Mouse (Mus musculus): ENCODE data around the gene Disp2. TPM values are rescaled to one million over a fixed set of nuclear protein-coding genes. Genes with fewer than 3 reads are reported as not detected.
A peak's percentile ranks its signal among the peaks of the same experiment; 100 is the strongest.

Disp2 gene
- polyA plus RNA-seq, 1 experiment from 2014 or later: 2.5 TPM

DNA sequence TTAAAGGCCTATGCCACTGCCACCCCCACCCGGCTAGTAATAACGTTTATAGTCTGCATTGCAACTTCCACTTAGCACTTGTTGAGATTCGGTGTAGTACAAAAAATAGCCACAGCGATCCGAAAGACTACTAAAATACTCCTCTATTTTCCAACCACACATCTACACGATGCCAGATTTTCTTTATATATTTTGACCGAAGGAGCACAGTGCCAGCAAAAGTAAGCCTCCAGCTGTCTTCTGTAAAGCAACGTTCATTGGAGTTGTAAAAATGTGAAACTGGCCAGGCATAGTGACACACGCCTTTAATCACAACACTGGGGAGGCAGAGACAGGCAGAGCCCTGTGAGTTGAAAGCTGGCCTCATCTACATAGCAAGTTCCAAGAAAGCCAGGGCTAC is 38.3 kb upstream of the Disp2 start:
- H3K4me1 ChIP-seq (replicated peaks; ENCODE audit: control insufficient read depth, insufficient read depth, low read length): no peaks in the 10 kb centered on the region
- 55% methylated on average over 9 of the region's 9 CpGs for WGBS
- H3K36me3 ChIP-seq (ENCODE audit: control insufficient read depth, insufficient read depth): no peaks in the 10 kb centered on the region

GRCm38 (mm10) chr2:118743261-118743943 is 36.1 kb upstream of the Disp2 start:
- TF ChIP-seq CTCF (IDR thresholded peaks at IDR 0.05; ENCODE audit: low read depth): peak; percentile 86
- H3K27ac ChIP-seq (ENCODE audit: low read depth, low read length): no peak overlapping the region
- no peaks in the 10 kb centered on the region for H3K9me3 ChIP-seq (ENCODE audit: control insufficient read depth)
- H3K9ac ChIP-seq (ENCODE audit: low read depth, low read length): no peak overlapping the region
- H3K27me3 ChIP-seq (replicated peaks; ENCODE audit: control insufficient read depth, insufficient read depth, low read length): 0 out of 2 replicates have a peak, but pooled peaks cover 6% of the 10 kb centered on the region
- ATAC-seq: no peak
- 25% methylated on average over 8 of the region's 8 CpGs for WGBS
- peaks cover 4% of the 10 kb centered on the region; the same call in 1 of the 2 replicates for H3K4me1 ChIP-seq (replicated peaks; ENCODE audit: control insufficient read depth, insufficient read depth, low read length)
- H3K36me3 ChIP-seq (ENCODE audit: control insufficient read depth, insufficient read depth): no peaks in the 10 kb centered on the region
- no peak overlapping the region for H3K4me3 ChIP-seq (ENCODE audit: low read depth, low read length)
- no peak overlapping the region for H3K4me2 ChIP-seq (replicated peaks; ENCODE audit: low read depth)

More for the DNA sequence above, 38.3 kb upstream of the Disp2 start:
- Histone ChIP-seq H3K27me3 (replicated peaks; ENCODE audit: control insufficient read depth, insufficient read depth, low read length) (0 out of 2 replicates have a peak, but pooled peaks cover 6% of the 10 kb centered on the region), H3K4me3 (ENCODE audit: low read depth, low read length) (no peak overlapping the region), H3K4me2 (replicated peaks; ENCODE audit: low read depth) (no peak overlapping the region), H3K9ac (ENCODE audit: low read depth, low read length) (no peak overlapping the region), H3K27ac (ENCODE audit: low read depth, low read length) (no peak overlapping the region), H3K9me3 (ENCODE audit: control insufficient read depth) (no peaks in the 10 kb centered on the region)
- ATAC-seq: no peak
- TF ChIP-seq CTCF (IDR thresholded peaks at IDR 0.05; ENCODE audit: low read depth): no peak

- H3K4me2 ChIP-seq (replicated peaks; ENCODE audit: low read depth): no peak overlapping the region
- 18% methylated on average over 7 of the region's 7 CpGs for WGBS
These were observed 34.9 kb upstream of the Disp2 start for GRCm38 (mm10) chr2:118744621-118745020.

DNA sequence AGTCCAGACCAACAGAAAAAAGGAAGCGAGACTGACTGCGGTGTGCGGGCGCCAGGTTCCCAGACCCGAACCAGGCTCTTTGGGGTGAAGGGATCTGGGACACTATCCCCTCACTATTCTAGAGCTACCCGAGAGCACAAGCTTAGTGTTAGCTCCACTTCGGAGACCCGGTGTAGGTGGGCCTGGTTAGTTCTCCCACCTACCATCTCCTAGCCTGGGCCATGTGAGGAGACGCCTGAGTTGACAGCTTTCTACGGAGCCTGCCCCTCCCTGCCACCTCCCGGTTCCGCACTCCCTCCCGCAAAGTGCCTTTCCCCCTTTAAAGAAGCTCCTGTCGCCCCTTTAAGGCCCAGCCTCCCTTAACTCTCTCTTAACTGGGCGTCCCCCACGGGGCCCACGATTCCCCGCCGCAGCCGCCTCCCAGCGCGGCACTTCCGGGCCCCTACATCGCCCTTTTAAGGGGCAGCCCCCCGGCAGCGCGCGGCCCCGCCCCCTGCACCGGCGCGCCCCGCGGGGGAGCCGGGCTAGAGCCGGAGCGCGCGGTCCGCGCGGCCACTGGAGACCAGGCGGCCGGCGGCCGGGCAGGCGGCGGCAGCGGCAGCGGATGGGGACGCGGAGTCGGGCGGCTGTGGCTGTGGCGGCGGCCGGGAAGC is 34.2 kb upstream of the Disp2 start, which contains the start of gene Inafm2:
Gene Inafm2, plus strand, starts transcription at position 527 of the 653 bp plus-strand sequence.
- Histone ChIP-seq H3K36me3 (ENCODE audit: control insufficient read depth, insufficient read depth) (peaks cover 7% of the 10 kb centered on the region; the same call in 1 of the 2 replicates), H3K4me1 (replicated peaks; ENCODE audit: control insufficient read depth, insufficient read depth, low read length) (peaks cover 4% of the 10 kb centered on the region; the same call in 1 of the 2 replicates), H3K9ac (ENCODE audit: low read depth, low read length) (peak within 1 kb of the TSS; percentile 89), H3K9me3 (ENCODE audit: control insufficient read depth) (no peaks in the 10 kb centered on the region), H3K27ac (ENCODE audit: low read depth, low read length) (peak within 1 kb of the TSS; percentile 73), H3K27me3 (replicated peaks; ENCODE audit: control insufficient read depth, insufficient read depth, low read length) (0 out of 2 replicates have a peak, but pooled peaks cover 6% of the 10 kb centered on the region), H3K4me2 (replicated peaks; ENCODE audit: low read depth) (peak within 1 kb of the TSS; percentile 98), H3K4me3 (ENCODE audit: low read depth, low read length) (peak within 1 kb of the TSS; percentile 78)
- no peak for TF ChIP-seq CTCF (IDR thresholded peaks at IDR 0.05; ENCODE audit: low read depth)
- WGBS: 2% methylated on average over 53 of the region's 57 CpGs
- peak; percentile 88 for ATAC-seq

More at GRCm38 (mm10) chr2:118744621-118745020, 34.9 kb upstream of the Disp2 start:
- Histone ChIP-seq H3K27ac (ENCODE audit: low read depth, low read length) (no peak overlapping the region), H3K4me1 (replicated peaks; ENCODE audit: control insufficient read depth, insufficient read depth, low read length) (peaks cover 4% of the 10 kb centered on the region; the same call in 1 of the 2 replicates), H3K9ac (ENCODE audit: low read depth, low read length) (no peak overlapping the region), H3K36me3 (ENCODE audit: control insufficient read depth, insufficient read depth) (peaks cover 7% of the 10 kb centered on the region; the same call in 1 of the 2 replicates), H3K4me3 (ENCODE audit: low read depth, low read length) (no peak overlapping the region), H3K27me3 (replicated peaks; ENCODE audit: control insufficient read depth, insufficient read depth, low read length) (0 out of 2 replicates have a peak, but pooled peaks cover 6% of the 10 kb centered on the region), H3K9me3 (ENCODE audit: control insufficient read depth) (no peaks in the 10 kb centered on the region)
- no peak for ATAC-seq
- TF ChIP-seq CTCF (IDR thresholded peaks at IDR 0.05; ENCODE audit: low read depth): no peak

DNA sequence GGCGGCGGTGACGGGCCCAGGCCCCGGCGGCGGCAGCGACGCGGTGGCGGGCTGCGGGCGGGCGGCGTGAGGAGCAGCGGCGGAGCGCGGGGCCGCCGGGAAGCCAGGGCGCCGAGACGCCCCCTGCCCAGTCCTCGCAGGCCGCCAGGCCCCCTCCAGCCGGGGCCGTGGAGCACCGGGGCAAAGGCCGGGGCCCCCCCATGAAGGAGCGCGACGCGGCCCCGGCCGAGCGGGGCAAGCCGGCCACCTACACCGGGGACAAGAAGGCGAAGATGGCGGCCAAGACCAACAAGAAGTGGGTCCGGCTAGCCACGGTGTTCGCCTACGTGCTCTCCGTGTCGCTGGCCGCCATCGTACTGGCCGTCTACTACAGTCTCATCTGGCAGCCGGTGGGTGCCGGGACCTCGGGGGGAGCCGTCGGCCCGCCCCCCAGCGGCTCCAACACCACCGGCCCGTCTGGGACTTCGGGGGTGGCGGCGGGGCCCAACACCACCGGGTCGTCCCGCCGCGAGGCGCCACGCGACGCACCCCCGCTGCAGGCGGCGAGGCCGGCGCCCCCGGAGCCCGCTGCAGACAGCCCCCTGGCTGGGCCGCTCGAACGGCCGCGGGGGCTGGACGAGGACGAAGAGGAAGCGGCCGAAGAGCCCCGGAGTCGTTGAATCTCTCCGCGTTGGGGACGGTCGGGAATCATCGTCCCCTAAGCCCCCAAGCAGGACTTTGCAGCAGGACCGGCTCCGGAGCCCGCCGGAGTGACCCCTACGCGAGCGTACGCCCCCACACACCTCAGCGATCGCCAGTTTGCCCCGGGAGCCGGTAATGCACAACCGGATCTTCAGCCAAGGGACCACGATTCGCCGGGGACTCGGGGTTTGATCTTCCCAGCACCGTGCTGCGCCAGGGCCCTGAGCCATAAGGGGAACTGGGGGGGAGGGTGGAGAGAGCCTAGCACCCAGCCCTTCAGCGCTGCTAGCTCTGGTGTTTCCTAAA is 33.3 kb upstream of the Disp2 start:
- ATAC-seq: peak; percentile 55
- WGBS: 1% methylated on average over 92 of the region's 113 CpGs

More for the DNA sequence above, 33.3 kb upstream of the Disp2 start:
- no peaks in the 10 kb centered on the region for H3K9me3 ChIP-seq (ENCODE audit: control insufficient read depth)
- H3K4me1 ChIP-seq (replicated peaks; ENCODE audit: control insufficient read depth, insufficient read depth, low read length): peaks cover 4% of the 10 kb centered on the region; the same call in 1 of the 2 replicates
- peak overlapping the region; percentile 78 for H3K4me3 ChIP-seq (ENCODE audit: low read depth, low read length)
- peak overlapping the region; percentile 98 for H3K4me2 ChIP-seq (replicated peaks; ENCODE audit: low read depth)
- H3K27me3 ChIP-seq (replicated peaks; ENCODE audit: control insufficient read depth, insufficient read depth, low read length): 0 out of 2 replicates have a peak, but pooled peaks cover 6% of the 10 kb centered on the region
- no peak for TF ChIP-seq CTCF (IDR thresholded peaks at IDR 0.05; ENCODE audit: low read depth)
- peaks cover 7% of the 10 kb centered on the region; the same call in 1 of the 2 replicates for H3K36me3 ChIP-seq (ENCODE audit: control insufficient read depth, insufficient read depth)
- H3K9ac ChIP-seq (ENCODE audit: low read depth, low read length): peak overlapping the region; percentile 89
- peak overlapping the region; percentile 73 for H3K27ac ChIP-seq (ENCODE audit: low read depth, low read length)

All from intestine, postnatal 0 days (tissue).